Mouse (Mus musculus) gastrocnemius, adult 18-20 months (tissue): ENCODE measurements around the gene Trit1. TPM values are rescaled to one million over a fixed set of nuclear protein-coding genes. Genes with fewer than 3 reads are reported as not detected.
"Not testable (repeated sequence)": the region's sequence is repeated elsewhere in the genome, so short reads cannot be mapped to it uniquely, and the experiment has no call there.

Experiments
- DNase-seq: peaks from one replicate; pipeline ENCODE4 v3.0.0; 2021; ENCODE audit warnings: low spot score
- total RNA-seq, 2 experiments: library from RNA; stranded (reverse); gene quantifications; 2 replicates each; pipeline ENCODE4 v1.2.3; 2021

Trit1 gene
- total RNA-seq, 2 experiments from 2014 or later = 6.5 to 6.8 TPM

GRCm38 (mm10) chr4:122996618-122997381 is 19.6 kb upstream of the Trit1 start:
- DNase-seq = no peak

DNA sequence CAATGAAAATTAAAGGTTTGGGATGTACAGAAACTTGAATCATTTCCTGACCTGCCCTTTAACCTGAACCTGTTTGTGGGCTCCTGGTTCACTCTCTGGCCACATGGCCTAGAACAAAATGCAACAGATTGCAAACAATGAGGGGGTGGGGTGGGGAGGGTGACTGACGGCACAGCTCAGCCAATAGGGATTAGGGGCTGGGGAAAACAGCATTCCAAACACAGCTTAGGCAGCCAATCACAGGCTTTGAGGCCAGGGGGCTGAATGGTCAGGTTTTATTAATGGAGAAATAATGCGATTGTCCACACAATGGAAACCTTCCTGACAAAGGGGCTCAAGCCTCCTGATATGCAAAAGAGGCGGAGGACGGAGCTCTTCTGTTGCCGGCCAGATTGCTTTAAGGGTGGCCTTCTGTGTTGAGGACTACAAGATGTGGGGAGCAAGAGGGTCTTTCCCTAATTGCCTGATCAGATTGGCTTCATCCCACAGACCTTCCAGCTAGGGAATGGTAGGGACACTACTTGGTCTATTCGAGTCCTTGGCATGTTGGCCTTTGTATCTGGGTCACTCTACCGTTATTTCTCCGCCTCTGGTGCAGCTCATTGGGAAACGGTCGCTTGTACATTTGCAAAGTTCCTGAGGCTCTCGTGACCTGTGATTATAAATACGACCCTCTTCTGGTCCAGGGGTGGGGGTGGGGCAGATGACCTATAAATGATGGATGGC is 17.7 kb upstream of the Trit1 start:
- no peak for DNase-seq

DNA sequence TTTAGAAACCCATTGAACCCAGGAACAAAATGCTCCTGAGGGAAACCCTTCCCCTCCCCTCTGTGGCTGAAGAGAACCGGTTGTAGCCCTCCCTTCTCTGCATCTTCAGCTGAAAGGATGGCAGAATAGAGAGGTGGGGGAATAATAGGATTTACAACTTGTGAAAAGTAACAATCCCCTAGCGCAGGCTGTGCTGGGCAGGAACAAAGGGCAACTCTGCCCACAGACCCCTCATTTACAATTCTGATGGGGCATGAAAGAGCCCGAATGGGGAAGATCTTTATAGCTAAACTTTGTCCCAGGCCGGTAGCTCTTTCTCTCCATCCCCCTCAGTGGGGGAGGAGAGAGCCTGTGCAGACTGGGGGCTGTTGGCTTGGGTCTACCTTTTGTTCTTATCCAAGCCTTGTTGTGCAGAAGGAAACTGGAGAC is 17.1 kb upstream of the Trit1 start:
- no peak for DNase-seq

DNA sequence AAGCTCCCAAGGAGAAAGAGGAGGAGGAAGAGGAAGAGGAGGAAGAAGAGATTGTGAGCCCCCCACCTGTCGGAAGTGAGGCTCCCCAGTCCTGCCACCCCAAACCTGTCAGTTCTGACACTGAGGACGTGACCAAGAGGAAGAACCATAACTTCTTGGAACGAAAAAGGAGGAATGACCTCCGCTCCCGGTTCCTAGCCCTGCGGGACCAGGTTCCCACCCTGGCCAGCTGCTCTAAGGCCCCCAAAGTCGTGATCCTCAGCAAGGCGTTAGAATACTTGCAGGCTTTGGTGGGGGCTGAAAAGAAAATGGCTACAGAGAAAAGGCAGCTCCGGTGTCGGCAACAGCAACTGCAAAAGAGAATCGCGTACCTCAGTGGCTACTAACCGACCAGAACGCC is 16.3 kb upstream of the Trit1 start:
- DNase-seq = no peak

- DNase-seq = no peak
Measured at GRCm38 (mm10) chr4:123000617-123001342, 15.6 kb upstream of the Trit1 start.

- DNase-seq = no peak
Measured at GRCm38 (mm10) chr4:123005054-123005966, 11.1 kb upstream of the Trit1 start.

DNA sequence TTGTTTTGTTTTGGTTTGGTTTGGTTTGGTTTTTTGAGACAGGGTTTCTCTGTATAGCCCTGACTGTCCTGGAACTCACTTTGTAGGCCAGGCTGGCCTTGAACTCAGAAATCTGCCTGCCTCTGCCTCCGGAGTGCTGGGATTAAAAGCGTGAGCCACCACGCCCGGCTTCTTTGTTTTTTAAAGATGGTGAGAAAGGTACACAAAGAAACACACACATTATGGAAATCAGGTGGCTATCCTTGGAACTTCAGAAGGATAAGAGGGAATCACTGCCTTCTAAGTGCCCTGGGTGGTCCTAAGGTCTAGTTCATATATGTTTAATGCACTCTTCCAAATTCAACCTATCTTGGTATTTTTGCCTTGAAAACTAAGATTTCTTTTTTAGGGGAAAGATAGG is 3.9 kb upstream of the Trit1 start:
- not testable (repeated sequence) for DNase-seq

DNA sequence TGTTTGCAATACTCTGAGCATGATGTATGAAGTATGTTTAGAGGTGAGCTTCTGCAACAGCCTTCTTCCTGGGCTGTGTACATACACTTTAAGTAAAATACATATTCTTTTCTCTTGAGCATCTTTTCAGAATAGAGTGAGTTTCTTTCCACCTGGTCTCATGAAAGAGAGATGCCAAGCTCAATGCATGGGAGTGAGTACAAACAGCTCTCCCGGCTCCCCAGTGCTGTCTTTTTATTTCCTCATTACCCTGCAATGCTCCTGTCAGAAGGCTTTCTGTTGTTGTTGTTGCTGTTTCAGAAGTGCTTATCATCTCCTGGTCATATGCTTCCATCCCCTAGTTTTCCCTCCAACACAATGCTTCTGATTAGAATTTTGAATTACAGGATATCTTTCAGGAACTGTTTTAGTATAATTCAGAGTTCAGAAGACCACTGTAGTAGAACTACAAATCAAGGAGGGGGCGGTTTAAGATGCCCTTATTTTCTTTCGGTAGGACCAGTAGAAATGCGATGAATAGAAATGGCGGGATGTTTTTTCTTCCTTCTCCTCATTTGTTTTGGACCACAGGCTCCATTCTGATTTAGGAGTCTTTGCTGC is 3.0 kb upstream of the Trit1 start:
- DNase-seq = no peak

GRCm38 (mm10) chr4:123013949-123014406 is 2.4 kb upstream of the Trit1 start:
- no peak for DNase-seq

DNA sequence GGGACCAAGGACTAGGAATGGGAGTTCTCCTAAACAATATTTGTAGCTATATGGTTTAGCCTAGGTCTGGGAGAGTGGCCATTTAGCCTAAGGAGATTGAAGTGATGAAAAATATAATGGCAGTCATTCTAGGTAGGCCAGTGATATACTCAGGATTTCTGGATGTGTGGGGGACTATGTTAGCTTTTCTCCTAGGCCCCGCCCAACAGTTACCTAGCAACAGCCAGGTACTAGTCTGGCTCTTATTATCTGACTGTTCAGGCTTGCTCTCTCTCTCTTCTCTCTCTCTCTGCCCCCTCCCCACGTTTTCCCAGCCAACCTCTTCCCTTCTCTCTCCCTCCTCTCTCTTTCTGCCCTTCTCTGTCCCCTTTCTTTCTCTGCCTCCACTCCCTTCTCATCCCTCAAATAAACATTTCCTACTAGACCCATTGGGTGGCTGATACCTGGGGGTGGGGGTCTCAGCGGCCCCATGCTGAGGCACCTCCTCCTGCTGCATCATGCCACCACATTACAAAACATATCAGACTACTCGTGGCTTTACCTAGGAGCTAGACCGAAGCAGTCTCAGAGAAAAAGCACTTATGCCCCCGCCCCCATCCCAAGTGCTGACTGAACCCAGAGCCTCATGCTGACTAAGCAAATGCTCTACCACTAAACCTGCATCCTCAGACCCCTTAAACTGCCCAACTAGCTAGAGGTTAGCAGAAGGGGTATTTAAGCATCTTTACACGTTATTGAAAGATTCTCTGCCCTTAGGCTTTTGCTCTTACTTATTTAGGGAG is 1.7 kb upstream of the Trit1 start:
- DNase-seq = no peak

DNA sequence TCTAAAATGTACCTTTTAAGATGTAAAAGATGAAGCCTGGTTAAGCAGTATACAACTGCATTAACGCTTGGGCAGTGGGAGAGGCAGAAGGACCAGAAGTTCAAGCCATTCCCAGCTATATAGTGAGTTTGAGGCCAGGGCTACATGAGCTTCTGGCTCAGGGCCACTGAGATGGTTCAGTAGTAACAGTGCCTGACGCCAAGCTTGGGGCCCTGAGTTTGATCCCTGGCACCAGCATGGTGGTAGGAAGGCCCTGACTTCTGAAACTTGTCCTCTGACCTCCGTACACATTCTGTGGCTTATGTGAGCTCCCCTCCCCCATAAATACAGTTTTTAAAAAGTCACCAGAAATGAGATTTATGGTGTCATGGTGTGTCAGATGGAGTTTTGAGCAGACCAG is 5.2 kb downstream of the Trit1 start:
- no peak for DNase-seq

DNA sequence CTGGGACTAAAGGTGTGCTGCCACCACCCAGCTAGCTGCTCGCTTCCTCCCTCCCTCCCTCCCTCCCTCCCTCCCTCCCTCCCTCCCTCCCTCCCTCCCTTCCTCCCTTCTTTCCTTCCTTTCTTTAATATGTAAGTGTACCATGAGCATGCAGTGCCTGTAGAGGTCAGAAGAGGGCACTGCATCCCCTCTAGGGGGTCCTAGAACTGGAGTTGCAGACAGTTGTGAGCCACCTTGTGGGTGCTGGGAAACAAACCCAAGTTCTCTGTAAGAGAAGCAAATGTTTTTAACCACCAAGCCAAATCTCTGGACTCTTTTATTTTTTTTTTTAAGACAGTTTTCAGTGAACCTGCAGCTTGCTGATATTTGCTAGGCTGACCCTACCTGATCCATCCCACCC is 6.5 kb downstream of the Trit1 start:
- no peak for DNase-seq

DNA sequence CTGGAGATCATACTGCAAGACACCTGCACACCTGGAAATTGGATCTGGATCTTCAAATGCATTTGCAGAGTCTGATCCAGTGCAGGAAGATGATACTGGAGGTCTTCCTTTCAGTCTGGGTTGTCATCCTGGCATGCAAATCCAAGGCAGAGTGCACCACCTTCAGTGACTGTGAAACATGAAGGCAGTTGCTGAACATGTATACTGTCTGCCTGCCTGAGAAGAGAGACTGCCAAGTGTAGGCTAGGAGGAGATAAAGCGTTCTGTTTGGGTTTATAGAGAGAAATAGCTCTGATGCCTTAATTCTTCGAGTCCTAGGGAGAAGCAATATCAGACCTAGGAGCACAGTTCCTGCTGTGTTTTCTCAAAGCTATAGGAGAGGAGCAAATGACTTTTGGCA is 9.0 kb downstream of the Trit1 start:
- DNase-seq = no peak

DNA sequence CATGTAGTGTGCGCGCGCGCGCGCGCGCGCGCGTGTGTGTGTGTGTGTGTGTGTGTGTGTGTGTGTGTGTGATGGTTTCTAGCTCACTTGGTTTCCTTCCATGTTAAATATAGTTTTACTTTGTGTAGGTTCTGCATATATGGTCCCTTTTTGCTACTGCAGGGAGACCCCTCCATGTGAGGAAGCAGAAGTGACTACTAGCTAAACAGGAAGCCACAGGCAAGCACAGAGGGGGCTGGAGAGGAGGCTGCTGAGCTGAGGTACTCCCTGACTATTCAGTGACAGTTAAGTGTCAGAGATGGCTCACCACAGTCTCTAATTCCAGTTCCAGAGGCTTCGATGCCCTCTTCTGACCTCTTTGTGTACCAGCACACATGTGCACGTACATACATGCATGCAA is 9.8 kb downstream of the Trit1 start:
- no peak for DNase-seq

- DNase-seq = no peak
Measured at GRCm38 (mm10) chr4:123026597-123026996, 10.2 kb downstream of the Trit1 start.

GRCm38 (mm10) chr4:123034841-123035240 is 18.4 kb downstream of the Trit1 start:
- DNase-seq = no peak

GRCm38 (mm10) chr4:123035636-123036035 is 19.2 kb downstream of the Trit1 start:
- DNase-seq = no peak

GRCm38 (mm10) chr4:123036710-123037109 is 20.3 kb downstream of the Trit1 start:
- DNase-seq = no peak

- no peak for DNase-seq
Measured at GRCm38 (mm10) chr4:123041131-123041530, 24.7 kb downstream of the Trit1 start.

GRCm38 (mm10) chr4:123043858-123044257 is 27.5 kb downstream of the Trit1 start:
- DNase-seq = no peak
